Comparison of ENCODE assay signal across 24 mouse cellular contexts in the genomic region with DNA sequence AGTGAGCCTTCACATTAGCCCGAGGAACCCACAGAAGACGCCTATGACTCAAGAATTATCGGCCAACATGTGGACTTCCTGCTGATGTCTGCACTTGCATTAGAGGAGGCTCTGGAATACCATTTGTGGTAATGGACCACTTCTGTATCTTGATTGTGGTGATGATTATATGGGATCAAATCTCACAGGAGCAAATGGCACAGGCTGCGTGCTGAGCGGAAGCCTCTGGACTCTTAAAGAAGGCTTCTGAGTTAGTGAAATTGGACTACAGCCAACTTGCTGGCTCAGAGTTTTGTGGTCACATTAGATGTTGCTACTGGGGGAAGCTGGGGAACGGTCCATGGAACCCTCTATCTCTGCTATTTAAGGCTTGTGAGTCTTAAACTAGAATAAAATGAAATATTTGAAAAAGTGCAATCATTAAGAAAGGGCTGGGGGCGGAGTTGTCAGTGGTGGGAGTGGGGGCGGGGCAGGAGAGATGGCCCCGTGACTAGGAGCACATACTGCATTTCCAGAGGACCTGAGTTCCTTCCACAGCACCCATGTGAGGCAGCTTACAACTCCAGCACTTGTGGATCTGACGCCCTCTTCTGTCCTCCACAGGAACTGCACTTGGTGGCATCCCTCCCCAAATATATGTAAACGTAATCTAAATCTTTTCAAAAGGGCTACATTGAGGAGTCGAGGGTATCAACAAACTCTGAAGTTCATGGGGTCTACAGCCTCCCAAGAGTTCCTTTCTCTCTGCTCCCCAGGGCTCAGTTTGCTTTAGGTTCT. TPM values are rescaled to one million over a fixed set of nuclear protein-coding genes. Genes with fewer than 3 reads are reported as not detected.
DNase-seq lines count a peak whose midpoint lies in the region; ATAC-seq and TF ChIP-seq lines count a peak whose summit lies in the region.
"Had no signal": no experiment of that assay in that cellular context is flagged by ENCODE, and none has a peak within 500 bp of the region (broad histone marks: within the 10 kb centered on the region; RNA-seq: fewer than 3 reads in every experiment).

No protein-coding gene starts in this region.

- DNase-seq in lung, postnatal 0 days (ENCODE audit: low spot score) = no peak
- DNase-seq in lung, postnatal 36 days = no peak
- DNase-seq in ZHBTc4 (ENCODE audit: low read depth, low spot score) = peak; percentile 59
- DNase-seq in ovary, postnatal 10 days (ENCODE audit: low spot score) = no peak
- DNase-seq in cerebellum, postnatal 10 days = no peak
- DNase-seq in cerebellum, adult 11-12 months = no peak
- DNase-seq: adrenal gland, postnatal 14 days; B cell, adult 2 months; cerebellum, adult 8-10 months; gastrocnemius, postnatal 36 days; heart, postnatal 14 days; kidney, postnatal 25 days; right cerebral cortex, postnatal 14 days; thymus, postnatal 36 days had no signal

- ATAC-seq in intestine, postnatal 0 days = no peak
- ATAC-seq in intestine, embryonic 16.5 days = no peak
- ATAC-seq in lung, postnatal 0 days = no peak
- ATAC-seq: intestine, embryonic 15.5 days; midbrain, embryonic 16.5 days had no signal

- no peaks in the 10 kb centered on the region for H3K36me3 ChIP-seq in intestine, postnatal 0 days (ENCODE audit: control insufficient read depth, insufficient read depth)
- no peaks in the 10 kb centered on the region for H3K36me3 ChIP-seq in intestine, embryonic 16.5 days (ENCODE audit: control insufficient read depth, insufficient read depth, low read length)
- H3K36me3 ChIP-seq in lung, postnatal 0 days (ENCODE audit: insufficient read depth, low read length) = no peaks in the 10 kb centered on the region
- H3K36me3 ChIP-seq: G1E; intestine, embryonic 15.5 days; limb, embryonic 15.5 days; neural tube, embryonic 12.5 days had no signal

- H3K9me3 ChIP-seq in intestine, postnatal 0 days (ENCODE audit: control insufficient read depth) = no peaks in the 10 kb centered on the region
- no peaks in the 10 kb centered on the region for H3K9me3 ChIP-seq in intestine, embryonic 16.5 days (ENCODE audit: control insufficient read depth, low read length)
- no peaks in the 10 kb centered on the region for H3K9me3 ChIP-seq in lung, postnatal 0 days (ENCODE audit: low read length)
- H3K9me3 ChIP-seq: G1E; intestine, embryonic 15.5 days; limb, embryonic 15.5 days; neural tube, embryonic 12.5 days had no signal

- TF ChIP-seq CTCF in intestine, postnatal 0 days (IDR thresholded peaks at IDR 0.05; ENCODE audit: low read depth) = 0 out of 2 replicates have a peak, but pooled peaks have one; percentile 24
- TF ChIP-seq CTCF in lung, postnatal 0 days (IDR thresholded peaks at IDR 0.05) = peak; percentile 23

- 89% methylated on average over 12 of the region's 12 CpGs for WGBS in intestine, postnatal 0 days
- WGBS in intestine, embryonic 16.5 days = 86% methylated on average over 12 of the region's 12 CpGs
- WGBS in lung, postnatal 0 days = 77% methylated on average over 12 of the region's 12 CpGs

- H3K4me2 ChIP-seq in intestine, postnatal 0 days (replicated peaks; ENCODE audit: low read depth) = no peak overlapping the region
- no peak overlapping the region for H3K4me2 ChIP-seq in intestine, embryonic 16.5 days (ENCODE audit: low read depth, low read length)
- H3K4me2 ChIP-seq in lung, postnatal 0 days (replicated peaks; ENCODE audit: low read depth, low read length) = no peak overlapping the region
- H3K4me2 ChIP-seq: heart, embryonic 11.5 days; hindbrain, embryonic 14.5 days; intestine, embryonic 15.5 days; limb, embryonic 15.5 days; neural tube, embryonic 12.5 days had no signal

- H3K4me3 ChIP-seq in intestine, postnatal 0 days (ENCODE audit: low read depth, low read length) = no peak overlapping the region
- H3K4me3 ChIP-seq in intestine, embryonic 16.5 days (ENCODE audit: low read length) = no peak overlapping the region
- no peak overlapping the region for H3K4me3 ChIP-seq in lung, postnatal 0 days (ENCODE audit: low read depth, low read length)
- H3K4me3 ChIP-seq: intestine, embryonic 15.5 days; limb, embryonic 15.5 days; megakaryocyte, embryonic 14.5 days; neural tube, embryonic 12.5 days had no signal

- H3K27ac ChIP-seq in intestine, postnatal 0 days (ENCODE audit: low read depth, low read length) = no peak overlapping the region
- H3K27ac ChIP-seq in intestine, embryonic 16.5 days (ENCODE audit: low read length) = no peak overlapping the region
- no peak overlapping the region for H3K27ac ChIP-seq in lung, postnatal 0 days (ENCODE audit: low read length)
- H3K27ac ChIP-seq: hindbrain, embryonic 14.5 days; intestine, embryonic 15.5 days; limb, embryonic 15.5 days; neural tube, embryonic 12.5 days had no signal

- TF ChIP-seq EP300 in lung, postnatal 0 days (IDR thresholded peaks at IDR 0.05) = no peak

- H3K9ac ChIP-seq in intestine, postnatal 0 days (ENCODE audit: low read depth, low read length) = no peak overlapping the region
- H3K9ac ChIP-seq in intestine, embryonic 16.5 days (ENCODE audit: low read depth, low read length) = no peak overlapping the region
- no peak overlapping the region for H3K9ac ChIP-seq in lung, postnatal 0 days (replicated peaks; ENCODE audit: low read depth)
- H3K9ac ChIP-seq: hindbrain, embryonic 14.5 days; intestine, embryonic 15.5 days; limb, embryonic 15.5 days; neural tube, embryonic 12.5 days had no signal

- no peaks in the 10 kb centered on the region for H3K4me1 ChIP-seq in intestine, postnatal 0 days (replicated peaks; ENCODE audit: control insufficient read depth, insufficient read depth, low read length)
- no peaks in the 10 kb centered on the region for H3K4me1 ChIP-seq in intestine, embryonic 16.5 days (ENCODE audit: control insufficient read depth, insufficient read depth, low read length)
- H3K4me1 ChIP-seq in lung, postnatal 0 days (ENCODE audit: insufficient read depth, low read depth, low read length) = no peaks in the 10 kb centered on the region
- H3K4me1 ChIP-seq: intestine, embryonic 15.5 days; limb, embryonic 15.5 days; neural tube, embryonic 12.5 days had no signal

- H3K27me3 ChIP-seq in intestine, postnatal 0 days (replicated peaks; ENCODE audit: control insufficient read depth, insufficient read depth, low read length) = peaks cover 5% of the 10 kb centered on the region; the same call in 1 of the 2 replicates
- no peaks in the 10 kb centered on the region for H3K27me3 ChIP-seq in intestine, embryonic 16.5 days (replicated peaks; ENCODE audit: control insufficient read depth, insufficient read depth, low read length)
- H3K27me3 ChIP-seq in lung, postnatal 0 days (replicated peaks; ENCODE audit: insufficient read depth, low read length) = no peaks in the 10 kb centered on the region
- H3K27me3 ChIP-seq: intestine, embryonic 15.5 days; limb, embryonic 15.5 days; neural tube, embryonic 12.5 days had no signal

RNA-seq across cellular contexts. Expression of gene Ifnlr1, which starts 56.1 kb away (rescaled TPM):
- 5.5 and 5.9 TPM in 2 replicates for polyA plus RNA-seq in intestine, postnatal 0 days (2015; fragmentation: Nextera tagmentation; extraction: Ambion mirVana)
- polyA plus RNA-seq in intestine, embryonic 16.5 days (2015; fragmentation: Nextera tagmentation; extraction: Ambion mirVana) = 4.3 and 5.2 TPM in 2 replicates
- 2.7 and 3.7 TPM in 2 replicates for polyA plus RNA-seq in lung, postnatal 0 days (2015; fragmentation: Nextera tagmentation; extraction: Ambion mirVana)
- polyA plus RNA-seq: G1E had no signal

RNA-seq across cellular contexts. Expression of gene Grhl3, which starts 56.6 kb away (rescaled TPM):
- polyA plus RNA-seq in intestine, postnatal 0 days (2015; fragmentation: Nextera tagmentation; extraction: Ambion mirVana) = 0.39 and 0.51 TPM in 2 replicates
- 2.5 and 2.9 TPM in 2 replicates for polyA plus RNA-seq in intestine, embryonic 16.5 days (2015; fragmentation: Nextera tagmentation; extraction: Ambion mirVana)
- 1.2 and 1.5 TPM in 2 replicates for polyA plus RNA-seq in lung, postnatal 0 days (2015; fragmentation: Nextera tagmentation; extraction: Ambion mirVana)
- polyA plus RNA-seq: G1E had no signal
